14 mouse cellular contexts compared by ENCODE assay signal in genomic region chr12:73810903-73811302, GRCm38 (mm10).
DNase-seq lines count a peak whose midpoint lies in the region; ATAC-seq and TF ChIP-seq lines count a peak whose summit lies in the region.
"Had no signal": no experiment of that assay in that cellular context is flagged by ENCODE, and none has a peak within 500 bp of the region (broad histone marks: within the 10 kb centered on the region; RNA-seq: fewer than 3 reads in every experiment).

No protein-coding gene starts in this region.

- no peak overlapping the region for H3K9ac ChIP-seq in heart, embryonic 12.5 days
- no peak overlapping the region for H3K9ac ChIP-seq in kidney, embryonic 15.5 days
- no peak overlapping the region for H3K9ac ChIP-seq in stomach, embryonic 14.5 days (replicated peaks; ENCODE audit: low read depth, low read length)
- H3K9ac ChIP-seq in stomach, postnatal 0 days (ENCODE audit: low read length), result no peak overlapping the region
- H3K9ac ChIP-seq: limb, embryonic 12.5 days; neural tube, embryonic 13.5 days had no signal

- no peaks in the 10 kb centered on the region for H3K27me3 ChIP-seq in heart, embryonic 12.5 days (replicated peaks)
- H3K27me3 ChIP-seq in kidney, embryonic 15.5 days, result no peaks in the 10 kb centered on the region
- H3K27me3 ChIP-seq in stomach, embryonic 14.5 days (ENCODE audit: control insufficient read depth, insufficient read depth, low read length), result no peaks in the 10 kb centered on the region
- no peaks in the 10 kb centered on the region for H3K27me3 ChIP-seq in stomach, postnatal 0 days (ENCODE audit: control insufficient read depth, insufficient read depth, low read length)
- H3K27me3 ChIP-seq: limb, embryonic 12.5 days; neural tube, embryonic 13.5 days had no signal

- no peak for TF ChIP-seq CTCF in stomach, postnatal 0 days (IDR thresholded peaks at IDR 0.05; ENCODE audit: low read depth)

- ATAC-seq in heart, embryonic 12.5 days (ENCODE audit: insufficient number of reproducible peaks, low FRiP score), result no peak
- no peak for ATAC-seq in kidney, embryonic 15.5 days (replicated peaks; ENCODE audit: low FRiP score)
- no peak for ATAC-seq in stomach, embryonic 14.5 days (ENCODE audit: insufficient number of reproducible peaks, insufficient read depth, low FRiP score, low read depth)
- no peak for ATAC-seq in stomach, postnatal 0 days (ENCODE audit: low FRiP score, low TSS enrichment)
- ATAC-seq: inflammation-experienced regulatory T-cells, adult 6 months had no signal

- peak overlapping the region; percentile 22; the same call in 1 of the 2 replicates for H3K27ac ChIP-seq in heart, embryonic 12.5 days (ENCODE audit: poor library complexity, severe bottlenecking)
- H3K27ac ChIP-seq in kidney, embryonic 15.5 days, result peak overlapping the region; percentile 82
- H3K27ac ChIP-seq in stomach, embryonic 14.5 days (ENCODE audit: low read length), result peak overlapping the region; percentile 10; the same call in 1 of the 2 replicates
- no peak overlapping the region; the same call in 1 of the 2 replicates for H3K27ac ChIP-seq in stomach, postnatal 0 days (replicated peaks)
- H3K27ac ChIP-seq: limb, embryonic 12.5 days; neural tube, embryonic 13.5 days had no signal

- H3K4me1 ChIP-seq in heart, embryonic 12.5 days (replicated peaks), result peaks cover 53% of the 10 kb centered on the region
- peaks cover 40% of the 10 kb centered on the region for H3K4me1 ChIP-seq in kidney, embryonic 15.5 days
- peaks cover 22% of the 10 kb centered on the region for H3K4me1 ChIP-seq in stomach, embryonic 14.5 days (ENCODE audit: control insufficient read depth, insufficient read depth, low read length)
- no peaks in the 10 kb centered on the region for H3K4me1 ChIP-seq in stomach, postnatal 0 days (replicated peaks; ENCODE audit: control insufficient read depth, insufficient read depth)
- H3K4me1 ChIP-seq: megakaryocyte, embryonic 14.5 days had no signal

- no peaks in the 10 kb centered on the region for H3K36me3 ChIP-seq in heart, embryonic 12.5 days
- H3K36me3 ChIP-seq in kidney, embryonic 15.5 days, result no peaks in the 10 kb centered on the region
- no peaks in the 10 kb centered on the region for H3K36me3 ChIP-seq in stomach, embryonic 14.5 days (ENCODE audit: control insufficient read depth, insufficient read depth, low read length)
- no peaks in the 10 kb centered on the region for H3K36me3 ChIP-seq in stomach, postnatal 0 days (ENCODE audit: control insufficient read depth, insufficient read depth, low read length)
- H3K36me3 ChIP-seq: G1E; limb, embryonic 12.5 days; neural tube, embryonic 13.5 days had no signal

- H3K4me2 ChIP-seq in heart, embryonic 12.5 days, result no peak overlapping the region
- no peak overlapping the region for H3K4me2 ChIP-seq in kidney, embryonic 15.5 days
- H3K4me2 ChIP-seq in stomach, embryonic 14.5 days (replicated peaks; ENCODE audit: low read depth, low read length), result no peak overlapping the region
- no peak overlapping the region for H3K4me2 ChIP-seq in stomach, postnatal 0 days (replicated peaks; ENCODE audit: low read depth)
- H3K4me2 ChIP-seq: neural tube, embryonic 13.5 days had no signal

- H3K9me3 ChIP-seq in heart, embryonic 12.5 days (replicated peaks), result no peaks in the 10 kb centered on the region
- H3K9me3 ChIP-seq in kidney, embryonic 15.5 days (replicated peaks), result no peaks in the 10 kb centered on the region
- no peaks in the 10 kb centered on the region for H3K9me3 ChIP-seq in stomach, embryonic 14.5 days (ENCODE audit: control insufficient read depth, low read depth, low read length)
- H3K9me3 ChIP-seq in stomach, postnatal 0 days (ENCODE audit: control insufficient read depth, low read length), result no peaks in the 10 kb centered on the region
- H3K9me3 ChIP-seq: G1E; limb, embryonic 12.5 days; megakaryocyte, embryonic 14.5 days; neural tube, embryonic 13.5 days had no signal

- 64% methylated on average over 5 of the region's 5 CpGs for WGBS in heart, embryonic 12.5 days
- WGBS in kidney, embryonic 15.5 days, result 46% methylated on average over 5 of the region's 5 CpGs
- WGBS in stomach, embryonic 14.5 days, result 52% methylated on average over 5 of the region's 5 CpGs
- WGBS in stomach, postnatal 0 days, result 55% methylated on average over 5 of the region's 5 CpGs

- H3K4me3 ChIP-seq in heart, embryonic 12.5 days, result no peak overlapping the region
- no peak overlapping the region for H3K4me3 ChIP-seq in kidney, embryonic 15.5 days (replicated peaks)
- H3K4me3 ChIP-seq in stomach, embryonic 14.5 days (ENCODE audit: low read depth, low read length), result no peak overlapping the region
- no peak overlapping the region for H3K4me3 ChIP-seq in stomach, postnatal 0 days (ENCODE audit: low read depth, low read length)
- H3K4me3 ChIP-seq: limb, embryonic 12.5 days; megakaryocyte, embryonic 14.5 days; neural tube, embryonic 13.5 days had no signal

- no peak for DNase-seq in heart, postnatal 4 days
- no peak for DNase-seq in kidney, postnatal 10 days
- no peak for DNase-seq in stomach, postnatal 0 days (ENCODE audit: low spot score)
- no peak for DNase-seq in adrenal gland, postnatal 14 days
- DNase-seq: cerebellum, adult 18-20 months; thymus, adult 18-20 months had no signal

- TF ChIP-seq EP300 in stomach, postnatal 0 days (optimal IDR thresholded peaks at IDR 0.05), result no peak
